Mouse (Mus musculus) ES-Bruce4 (cell line): ENCODE data around the gene Atg13. TPM values are rescaled to one million over a fixed set of nuclear protein-coding genes. Genes with fewer than 3 reads are reported as not detected.

ENCODE experiments used
- H3K27ac ChIP-seq: 2 replicates; pipeline ENCODE4 v1.5.1; 2012; ENCODE audit warnings: low read length, inconsistent platforms; ENCODE audit not compliant: insufficient read depth
- H3K27me3 ChIP-seq: 2 replicates; pipeline ENCODE4 v1.6.1; 2012; ENCODE audit warnings: mild to moderate bottlenecking, low read length, inconsistent platforms; ENCODE audit not compliant: control insufficient read depth, poor library complexity, insufficient read depth, severe bottlenecking
- H3K36me3 ChIP-seq: 2 replicates; pipeline ENCODE4 v1.6.1; 2012; ENCODE audit warnings: inconsistent platforms, mild to moderate bottlenecking, low read length, moderate library complexity; ENCODE audit not compliant: control insufficient read depth, poor library complexity, insufficient read depth, severe bottlenecking
- H3K4me1 ChIP-seq: one replicate; pipeline ENCODE4 v1.8.1; 2011; ENCODE audit warnings: low read length; ENCODE audit not compliant: control insufficient read depth, insufficient read depth
- H3K4me3 ChIP-seq: 2 replicates; pipeline ENCODE4 v1.5.1; 2011; ENCODE audit warnings: low read depth, mild to moderate bottlenecking, low read length
- H3K9ac ChIP-seq: 2 replicates; pipeline ENCODE4 v1.6.1; 2012; ENCODE audit warnings: low read depth, mild to moderate bottlenecking, inconsistent platforms; ENCODE audit not compliant: poor library complexity, severe bottlenecking
- H3K9me3 ChIP-seq: replicated peaks from 2 replicates; pipeline ENCODE4 v1.6.1; 2012; ENCODE audit warnings: mild to moderate bottlenecking, low read length, inconsistent platforms; ENCODE audit not compliant: control insufficient read depth, poor library complexity, insufficient read depth, severe bottlenecking
- CTCF ChIP-seq: IDR thresholded peaks from one replicate; pipeline ENCODE4 v1.8.1; 2011; ENCODE audit warnings: low read depth, low read length
- EP300 ChIP-seq: IDR thresholded peaks from 2 replicates; pipeline ENCODE4 v1.6.1; 2011; ENCODE audit warnings: low read depth, low read length; ENCODE audit not compliant: insufficient read depth
- POLR2A ChIP-seq: IDR thresholded peaks from one replicate; pipeline ENCODE4 v1.8.1; 2011; ENCODE audit warnings: low read length; ENCODE audit not compliant: insufficient read depth
- polyA plus RNA-seq: library from polyadenylated mRNA; stranded (reverse); fragments of >200 nt; gene quantifications from 2 replicates; pipeline ENCODE4 v1.2.4, GENCODE M21; 2011; ENCODE audit warnings: low read depth; ENCODE audit not compliant: missing spikeins, insufficient read depth, insufficient read length

Atg13 gene
- polyA plus RNA-seq, 1 experiment, result 38.8 TPM

DNA sequence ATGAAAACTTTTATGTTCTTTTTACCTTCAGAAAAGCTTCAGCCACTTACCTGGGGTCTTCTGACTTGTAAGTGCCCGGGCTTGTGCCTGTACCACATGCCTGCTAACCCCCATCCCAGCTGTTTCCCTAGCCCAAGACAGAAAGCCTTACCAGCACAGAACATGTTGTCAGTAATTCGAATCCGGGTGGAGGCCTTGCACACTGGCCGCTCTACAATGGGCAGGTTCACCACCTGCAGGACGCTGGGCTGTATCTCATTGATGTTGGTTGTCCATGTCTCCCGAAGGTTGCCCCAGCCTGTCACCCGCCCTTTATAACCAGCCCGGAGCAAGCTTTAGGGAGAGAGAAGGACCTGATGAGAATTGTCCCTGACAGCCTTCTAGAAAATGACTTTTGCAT, 82.2 kb downstream of the Atg13 start:
- H3K27ac ChIP-seq, result no peak overlapping the region
- H3K4me3 ChIP-seq, result no peak overlapping the region
- TF ChIP-seq CTCF (no peak), POLR2A (no peak), EP300 (no peak)
- H3K4me1 ChIP-seq, result no peaks in the 10 kb centered on the region
- no peaks in the 10 kb centered on the region; the same call in 1 of the 2 replicates for H3K36me3 ChIP-seq
- H3K27me3 ChIP-seq, result no peaks in the 10 kb centered on the region
- H3K9ac ChIP-seq, result no peak overlapping the region
- H3K9me3 ChIP-seq, result no peaks in the 10 kb centered on the region

DNA sequence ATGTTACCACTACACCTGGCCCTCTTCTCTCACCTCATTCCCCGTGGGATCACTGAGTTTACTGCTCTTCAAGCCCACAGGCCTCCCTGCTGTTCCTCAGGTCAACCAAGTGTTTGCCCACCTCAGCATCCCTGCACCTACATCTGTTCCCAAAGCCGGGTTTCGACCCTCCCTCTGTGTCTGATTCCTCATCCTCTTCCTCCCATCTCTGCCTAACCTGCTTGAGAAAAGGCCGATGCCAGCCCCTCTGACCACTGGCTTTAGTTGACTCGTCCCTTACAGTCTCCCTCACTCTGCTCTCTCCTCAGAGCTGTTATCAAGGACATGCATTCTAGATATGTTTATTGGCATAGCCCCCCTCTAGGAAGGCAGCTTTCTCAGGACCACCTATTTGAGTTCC, 82.9 kb downstream of the Atg13 start:
- Histone ChIP-seq H3K27me3 (no peaks in the 10 kb centered on the region), H3K27ac (no peak overlapping the region), H3K9ac (no peak overlapping the region), H3K9me3 (no peaks in the 10 kb centered on the region), H3K4me3 (no peak overlapping the region), H3K4me1 (no peaks in the 10 kb centered on the region), H3K36me3 (no peaks in the 10 kb centered on the region; the same call in 1 of the 2 replicates)
- TF ChIP-seq CTCF, result no peak
- no peak for TF ChIP-seq EP300
- TF ChIP-seq POLR2A, result no peak

Other genes starting within 250 kb of the Atg13 start
- 204 and 218 TPM in 2 replicates for gene Ckap5, start 183.8 kb downstream of the Atg13 start, polyA plus RNA-seq
- gene F2, start 74.2 kb downstream of the Atg13 start, polyA plus RNA-seq, result 0.57 and 0.67 TPM in 2 replicates
- gene Zfp408, start 60.8 kb downstream of the Atg13 start, polyA plus RNA-seq, result 14.4 and 14.9 TPM in 2 replicates
- 85.6 and 93.7 TPM in 2 replicates for gene Arhgap1, start 60.7 kb downstream of the Atg13 start, polyA plus RNA-seq
- gene Harbi1, start 276 bp upstream of the Atg13 start, polyA plus RNA-seq, result 16.8 and 22.4 TPM in 2 replicates
- 43.1 and 50.4 TPM in 2 replicates for gene Ambra1, start 19.6 kb upstream of the Atg13 start, polyA plus RNA-seq
- 0.78 and 0.97 TPM in 2 replicates for gene Chrm4, start 216.7 kb upstream of the Atg13 start, polyA plus RNA-seq
- gene Mdk, start 221.7 kb upstream of the Atg13 start, polyA plus RNA-seq, result 156 and 167 TPM in 2 replicates
- not detected in 2 replicates for gene Gm9821, start 235.1 kb upstream of the Atg13 start, polyA plus RNA-seq